Mouse (Mus musculus): ENCODE data around the gene Nfia.

Gene Nfia

DNA sequence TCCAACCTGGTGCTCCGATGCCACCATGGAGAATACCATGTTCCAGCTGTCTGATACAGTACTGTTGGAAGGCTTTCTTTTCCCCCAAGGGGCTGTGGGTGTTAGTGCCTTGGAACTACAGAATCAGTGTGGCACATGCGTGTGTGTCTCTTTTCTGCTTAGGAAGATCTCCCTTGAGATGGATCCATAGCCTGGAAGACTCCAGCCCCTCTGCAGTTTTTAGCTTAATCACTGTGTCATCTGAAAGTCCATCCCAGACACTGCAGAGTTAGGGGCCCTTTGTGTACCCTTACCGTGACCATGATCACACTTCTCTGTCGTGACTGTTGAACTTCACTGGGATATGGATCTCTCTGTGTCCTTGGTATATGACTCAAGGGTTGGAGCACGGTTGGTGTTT lies 142.2 kb downstream of the Nfia start:
- DNase-seq, result no peak

DNA sequence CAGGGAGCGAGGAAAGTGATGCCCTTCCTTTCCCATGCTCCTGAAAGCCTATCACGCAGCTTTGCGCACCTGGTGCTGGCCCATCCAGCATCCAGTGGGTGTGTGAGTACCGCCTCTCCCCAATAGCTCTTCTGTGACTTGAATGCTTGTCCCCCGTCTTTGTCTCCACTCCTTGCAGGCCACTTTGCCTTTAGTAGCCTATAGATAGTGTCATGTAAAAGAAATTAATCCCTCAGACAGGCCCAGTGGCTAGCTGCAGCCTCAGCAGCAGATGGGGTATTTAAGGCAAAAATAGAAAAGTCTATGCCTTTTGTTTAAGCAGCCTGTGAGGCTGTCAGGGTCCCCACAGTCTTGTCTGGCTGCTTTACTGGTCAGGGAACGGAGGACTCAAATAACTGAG lies 145.0 kb downstream of the Nfia start:
- no peak for DNase-seq

DNA sequence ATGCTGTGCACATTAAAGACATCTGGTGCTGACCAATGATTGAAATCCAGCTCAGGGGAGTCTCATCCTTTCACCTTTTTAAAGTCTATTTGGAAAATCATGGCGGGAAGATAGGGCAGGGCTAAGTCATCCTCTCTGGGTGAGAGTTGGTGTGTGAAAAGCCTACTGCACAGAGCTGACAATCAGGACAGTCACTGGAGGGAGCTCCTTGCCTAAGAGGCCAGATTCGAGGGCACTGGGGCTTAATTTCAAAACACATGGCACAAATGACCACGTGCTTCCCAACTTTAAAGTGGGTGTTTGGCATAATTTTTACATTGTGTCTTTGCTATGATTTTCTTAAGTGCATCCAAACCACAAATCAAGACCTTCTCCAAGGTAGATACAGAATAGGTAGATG lies 146.1 kb downstream of the Nfia start:
- no peak for DNase-seq

DNA sequence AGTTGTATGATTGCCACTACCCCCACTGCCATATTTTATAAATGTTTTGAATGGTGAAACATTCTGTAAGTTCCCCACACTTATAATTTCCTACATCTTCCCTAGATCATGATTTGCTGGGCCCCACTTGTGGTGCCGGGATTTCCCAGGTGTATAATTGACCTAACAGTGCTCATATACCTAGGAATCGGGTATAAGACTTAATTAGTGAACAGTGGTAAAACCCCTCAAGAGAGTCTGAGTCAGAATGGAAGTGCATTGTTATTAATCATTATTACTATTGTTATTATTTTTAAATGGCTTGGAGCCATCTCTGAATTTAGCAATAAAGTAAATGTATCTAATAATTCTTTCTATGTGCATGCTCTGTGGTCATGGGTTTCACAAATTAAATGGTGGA lies 147.2 kb downstream of the Nfia start:
- DNase-seq, result no peak

DNA sequence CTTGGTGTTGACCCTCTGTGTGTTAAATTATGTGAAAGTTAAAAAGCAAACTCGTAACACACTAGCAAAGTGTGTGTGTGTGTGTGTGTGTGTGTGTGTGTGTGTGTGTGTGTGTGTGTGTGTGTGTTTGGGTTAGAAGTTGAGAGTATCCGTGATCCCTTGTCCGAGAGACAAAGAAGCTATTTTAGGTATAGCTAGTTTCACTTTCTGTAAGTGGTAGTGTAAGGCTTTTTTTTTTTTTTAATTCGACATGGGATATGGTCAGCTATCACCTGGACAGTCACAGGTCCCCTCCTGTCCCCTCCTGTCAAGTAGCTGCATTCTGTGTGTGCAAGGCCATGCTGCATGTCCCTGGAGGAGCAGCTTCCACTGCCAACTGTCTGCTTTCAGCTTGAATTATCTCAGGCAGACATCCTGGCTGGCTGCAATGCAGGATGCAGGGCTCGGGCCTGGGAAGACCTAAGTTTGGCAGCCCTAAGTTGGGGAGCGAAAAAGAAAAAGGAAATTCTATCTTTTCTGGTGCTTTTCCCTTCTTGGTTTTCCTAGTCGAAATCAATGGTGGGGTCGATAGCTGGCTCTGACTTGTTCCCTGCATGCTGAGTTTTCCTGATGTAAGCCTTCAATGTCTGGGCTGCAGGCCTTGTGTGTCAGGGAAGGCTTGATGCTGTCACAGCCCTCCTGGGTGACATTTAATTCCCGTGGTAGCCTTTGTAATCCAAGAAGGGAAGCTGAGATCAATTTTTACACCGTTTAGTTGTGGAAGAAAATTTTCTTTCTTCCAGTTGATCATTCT lies 147.9 kb downstream of the Nfia start:
- no peak for DNase-seq

DNA sequence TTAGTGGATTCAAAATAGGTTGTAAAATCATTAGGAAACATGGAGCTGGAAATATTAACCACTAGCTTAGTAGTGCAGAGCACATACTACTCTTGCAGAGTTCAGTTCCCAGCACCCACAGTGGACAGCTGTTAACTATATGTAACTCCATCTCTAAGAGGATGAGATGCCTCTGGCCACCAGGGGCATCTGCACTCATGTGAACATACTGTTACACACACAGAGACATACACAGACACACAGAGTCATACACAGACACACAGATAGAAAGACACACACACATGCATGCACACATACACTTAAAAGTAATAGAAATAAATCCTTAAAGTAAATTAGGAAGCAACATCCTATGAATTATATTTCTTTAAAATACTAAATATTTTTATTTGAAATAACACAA lies 149.1 kb downstream of the Nfia start:
- no peak for DNase-seq

DNA sequence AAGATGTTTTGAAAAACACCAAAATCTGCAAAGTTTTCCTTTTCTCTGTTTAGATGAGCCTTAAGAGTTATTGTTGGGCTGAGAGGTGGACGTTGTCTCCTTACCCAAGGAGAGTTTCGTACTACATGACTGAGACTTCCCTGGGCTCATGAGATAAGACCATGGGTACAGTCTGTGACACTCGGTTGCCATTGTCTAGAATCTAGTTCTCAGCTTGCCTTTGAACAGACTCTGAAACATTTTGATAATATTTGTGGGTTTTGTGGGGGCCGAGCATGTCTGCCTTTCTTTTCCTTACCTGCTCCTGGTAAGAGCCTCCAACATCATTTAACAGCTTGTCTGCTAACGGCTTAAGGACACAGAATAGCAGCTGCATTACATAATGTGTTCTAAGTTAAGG lies 150.7 kb downstream of the Nfia start:
- no peak for DNase-seq

DNA sequence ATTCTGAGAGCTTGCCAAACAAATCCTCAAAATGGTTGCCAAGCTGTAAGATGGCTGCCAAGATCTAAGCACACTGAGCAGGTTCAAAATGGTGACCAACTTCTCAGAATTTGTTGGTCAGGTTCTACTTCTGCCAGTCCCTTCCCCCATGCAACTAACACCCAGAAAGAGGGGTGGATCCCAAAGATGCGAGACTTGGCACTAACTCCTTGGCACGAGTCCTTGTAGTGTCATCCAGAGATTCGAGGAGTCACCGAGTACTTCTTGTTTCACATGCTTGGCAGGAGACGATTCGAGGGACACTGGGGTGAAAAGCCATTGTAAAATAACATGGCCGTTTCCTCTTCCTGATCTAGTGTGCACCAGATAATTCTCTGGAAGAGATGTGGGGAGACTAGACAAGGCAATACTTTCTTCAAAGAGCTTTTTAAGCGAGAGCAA lies 151.4 kb downstream of the Nfia start:
- no peak for DNase-seq

DNA sequence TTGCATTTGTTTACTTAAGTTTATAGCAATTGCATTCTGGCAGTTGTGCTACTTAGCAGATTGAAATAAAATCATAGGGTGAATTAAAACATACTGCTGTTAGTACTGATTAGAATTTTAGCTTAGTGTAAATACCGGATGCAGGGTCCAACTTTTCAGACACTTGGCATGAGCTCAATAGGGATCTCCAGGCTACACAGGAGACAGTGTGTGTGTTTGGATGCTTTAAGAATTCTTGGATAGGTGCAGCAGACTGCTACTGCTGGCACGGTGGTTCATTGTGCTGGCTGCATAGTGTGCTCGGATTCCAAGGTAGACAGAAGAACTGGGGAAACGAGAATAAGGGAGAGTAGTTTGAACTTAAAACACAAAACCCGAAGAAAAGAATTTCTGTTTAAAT lies 151.9 kb downstream of the Nfia start:
- no peak for DNase-seq

DNA sequence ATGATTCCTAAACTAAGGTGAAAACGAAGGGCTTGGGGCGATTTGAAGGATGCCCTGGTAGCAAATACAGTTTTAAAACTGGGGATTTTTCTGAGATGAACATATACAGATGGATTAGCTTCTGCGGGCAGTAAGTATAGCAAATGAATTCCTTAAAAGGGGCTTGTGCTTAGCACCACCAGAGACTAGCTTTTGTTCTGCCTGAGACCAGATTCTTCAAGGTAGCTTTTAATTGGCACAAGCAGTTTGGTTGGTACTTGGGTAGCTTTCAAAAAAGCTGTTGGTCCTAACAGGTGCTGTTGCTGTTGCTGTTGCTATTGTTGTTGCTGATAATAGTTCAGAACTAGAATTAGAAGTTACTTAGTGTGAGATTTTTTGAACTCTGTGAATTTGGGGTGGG lies 152.3 kb downstream of the Nfia start:
- DNase-seq, result no peak

DNA sequence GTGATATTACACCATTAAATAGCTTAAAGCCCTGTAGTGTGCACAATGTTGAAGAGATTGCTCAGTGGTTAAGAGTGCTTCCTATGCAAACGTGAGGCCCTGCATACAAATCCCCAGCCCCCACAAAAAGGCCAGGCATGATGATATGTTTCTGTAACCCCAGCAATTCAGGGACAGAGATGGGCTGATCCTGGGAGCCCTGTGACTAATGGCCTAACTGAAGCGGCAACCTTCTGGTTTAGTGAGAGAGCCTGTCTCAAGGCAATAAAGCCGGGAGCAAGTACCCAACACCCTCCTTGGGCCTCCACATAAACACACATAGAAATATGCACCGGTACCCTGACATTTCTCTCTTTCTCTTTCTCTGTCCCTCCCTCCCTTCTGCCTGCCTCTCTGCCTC lies 153.1 kb downstream of the Nfia start:
- no peak for DNase-seq

DNA sequence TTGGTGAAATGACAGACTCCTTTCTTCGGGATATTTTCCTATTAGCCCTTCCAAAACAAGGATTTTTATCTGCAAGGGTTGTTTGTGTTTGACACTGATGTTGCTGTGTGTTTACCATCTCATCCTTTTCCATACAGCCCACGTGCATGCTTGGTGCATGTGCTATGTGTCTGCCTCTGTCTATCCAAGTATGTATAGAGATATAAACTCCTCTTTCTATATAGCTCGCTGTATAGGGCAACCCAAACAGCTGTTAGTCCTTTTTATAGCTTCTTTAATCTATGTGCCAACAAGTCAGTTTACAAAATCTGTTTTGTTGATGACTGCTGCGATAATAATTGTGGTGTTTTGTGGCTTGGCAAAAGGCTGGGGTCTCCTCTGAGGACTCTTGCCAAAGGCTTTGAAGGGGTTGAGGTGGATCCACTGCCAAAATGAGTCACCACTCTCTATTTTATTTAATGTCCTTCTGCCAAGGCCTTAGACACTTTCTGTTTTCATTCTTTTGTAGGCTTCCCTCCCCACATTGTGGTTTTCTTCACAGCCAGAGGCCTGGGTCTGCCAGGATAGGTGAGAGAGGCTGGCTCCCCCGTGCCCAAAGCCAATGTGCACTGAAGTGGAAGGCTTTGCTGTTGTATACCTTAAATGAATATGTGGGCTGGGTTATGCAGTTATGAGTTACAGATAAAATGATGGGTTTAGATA lies 154.2 kb downstream of the Nfia start:
- DNase-seq, result no peak

DNA sequence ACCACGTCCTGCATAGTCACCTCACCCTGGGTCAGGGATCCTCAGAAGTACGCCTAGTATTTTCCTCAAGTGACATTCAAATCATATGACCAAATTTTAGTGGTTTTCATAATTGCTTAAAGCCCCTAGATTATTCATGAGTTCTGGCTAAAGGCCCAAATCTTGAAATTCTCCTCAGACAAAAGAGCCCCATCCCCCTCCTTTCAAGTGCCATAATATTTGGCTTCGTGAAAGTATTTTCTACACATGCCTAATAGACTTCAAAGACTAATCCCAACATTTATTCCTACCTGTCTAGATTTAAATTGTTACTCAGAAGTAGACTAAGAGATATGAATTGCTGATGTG lies 154.7 kb downstream of the Nfia start:
- no peak for DNase-seq

DNA sequence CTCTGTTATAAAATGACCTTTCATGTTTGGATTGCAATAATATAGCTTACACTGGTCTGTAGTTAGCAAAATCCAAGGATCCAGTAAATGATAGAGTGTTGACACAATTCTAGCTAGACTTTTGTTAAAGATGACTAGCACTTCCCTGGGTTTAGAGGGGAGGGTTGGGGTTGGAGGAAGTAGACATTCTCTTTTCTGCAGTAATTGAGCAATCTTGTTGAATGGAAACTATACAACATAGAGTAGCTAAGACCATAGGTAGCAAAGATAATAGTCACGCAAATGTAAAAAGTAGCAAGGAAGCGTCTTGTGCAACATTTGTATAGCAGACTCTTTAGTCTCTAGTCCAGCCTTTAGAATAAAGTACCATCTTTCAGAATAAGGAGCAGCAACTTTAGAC lies 163.8 kb downstream of the Nfia start:
- DNase-seq, result no peak

DNA sequence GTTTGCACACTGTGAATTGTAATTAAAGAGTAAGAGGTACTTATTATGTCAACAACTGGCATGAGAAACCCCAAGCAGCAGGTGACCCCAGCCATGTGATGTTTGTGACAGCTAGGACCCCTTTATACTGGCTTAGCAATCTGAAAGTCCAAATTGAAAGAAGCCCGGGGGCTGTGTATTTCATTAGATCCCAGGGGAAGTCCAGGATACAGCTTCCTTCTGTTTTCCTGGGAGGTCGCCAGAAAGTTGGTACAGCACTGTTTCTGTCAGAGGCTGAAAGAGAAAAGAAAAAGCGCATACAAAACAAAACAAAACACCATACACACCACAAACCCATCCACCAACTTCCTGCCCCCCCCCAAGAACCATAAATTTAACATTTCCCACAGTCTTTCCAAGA lies 164.4 kb downstream of the Nfia start:
- no peak for DNase-seq

DNA sequence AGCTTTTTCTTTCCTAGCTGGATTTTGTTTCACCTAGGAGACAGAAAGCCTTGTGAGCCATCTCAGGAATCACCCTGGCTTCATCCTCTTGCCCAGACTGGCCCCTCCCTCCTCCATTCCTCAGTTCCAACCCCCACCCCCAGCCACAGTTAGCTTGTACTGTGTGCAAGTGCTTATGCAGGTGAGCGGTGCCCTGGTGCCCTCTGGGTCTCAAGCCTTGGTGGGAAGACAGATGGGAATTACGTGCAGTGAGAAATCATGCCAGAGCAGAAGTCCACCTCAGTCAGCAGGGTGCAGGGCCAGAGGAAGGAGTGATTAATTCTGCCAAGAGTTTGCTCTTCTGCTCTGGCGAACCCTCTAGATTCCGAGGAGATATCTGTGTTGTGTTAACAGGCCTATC lies 167.0 kb downstream of the Nfia start:
- no peak for DNase-seq

DNA sequence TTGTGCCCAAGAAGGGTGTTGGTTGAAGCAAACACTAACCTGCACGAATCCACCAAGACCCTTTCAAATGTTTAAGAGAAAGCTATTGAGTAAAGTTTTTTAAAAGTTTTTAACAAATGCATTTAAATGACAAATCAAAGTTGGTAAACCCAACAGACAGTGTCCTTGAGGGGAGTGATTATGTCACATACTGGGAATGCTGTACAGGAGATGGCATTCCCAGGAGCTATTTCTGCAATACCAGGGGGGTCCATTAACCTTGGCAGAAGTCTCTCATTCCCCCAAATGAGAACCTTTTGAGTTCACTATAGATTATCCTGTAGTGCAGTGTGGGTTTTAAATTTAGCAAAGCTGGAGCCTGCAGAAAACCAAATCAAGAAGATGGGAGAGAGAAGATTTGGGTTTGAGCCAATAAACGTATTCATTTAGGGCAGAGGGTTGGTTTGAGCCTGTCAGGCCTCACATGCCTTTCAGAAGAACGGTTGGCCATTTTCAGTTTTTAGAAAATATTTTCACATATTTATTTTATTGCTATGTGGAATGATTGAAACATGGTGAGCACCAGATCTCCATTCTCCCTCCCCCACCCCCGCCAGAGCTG lies 167.5 kb downstream of the Nfia start:
- no peak for DNase-seq

DNA sequence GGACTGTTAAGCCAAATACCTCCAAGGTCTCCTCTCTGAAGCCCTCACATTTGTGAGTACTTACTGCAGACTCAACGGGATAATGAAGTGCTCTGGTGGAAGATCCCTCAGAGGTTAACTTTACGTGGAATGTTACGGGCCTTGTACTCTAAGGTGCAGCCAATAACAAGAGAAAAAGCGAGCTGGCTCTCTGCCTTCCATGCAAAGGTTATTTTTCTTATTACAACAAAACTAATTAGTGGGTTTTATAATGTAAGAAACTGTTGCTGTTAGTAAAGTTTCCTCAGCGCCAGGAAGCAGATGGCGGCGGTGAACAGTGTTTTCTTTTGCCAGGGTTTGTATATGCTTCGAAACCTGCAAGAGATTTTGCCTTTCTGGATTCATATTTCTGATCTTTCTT lies 169.1 kb downstream of the Nfia start:
- DNase-seq, result no peak

DNA sequence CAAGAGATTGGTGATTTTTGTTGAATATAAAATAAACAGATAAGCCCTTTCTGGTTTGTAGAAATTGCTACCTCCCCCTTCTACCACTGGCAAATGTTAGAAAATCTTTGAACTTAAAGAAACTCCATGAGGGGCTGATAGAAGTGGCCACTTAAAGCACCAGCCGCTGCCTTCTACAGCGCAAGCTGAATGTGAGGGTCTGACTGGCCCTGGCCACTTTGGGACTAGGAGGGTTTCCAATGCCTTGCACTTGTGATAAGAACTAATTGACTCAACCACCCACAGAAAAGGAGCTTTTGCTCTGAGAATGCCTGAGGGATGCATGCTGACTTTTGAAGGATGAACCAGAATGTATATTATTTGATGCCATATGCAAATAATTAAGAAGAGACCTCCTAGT lies 171.8 kb downstream of the Nfia start:
- DNase-seq, result no peak

DNA sequence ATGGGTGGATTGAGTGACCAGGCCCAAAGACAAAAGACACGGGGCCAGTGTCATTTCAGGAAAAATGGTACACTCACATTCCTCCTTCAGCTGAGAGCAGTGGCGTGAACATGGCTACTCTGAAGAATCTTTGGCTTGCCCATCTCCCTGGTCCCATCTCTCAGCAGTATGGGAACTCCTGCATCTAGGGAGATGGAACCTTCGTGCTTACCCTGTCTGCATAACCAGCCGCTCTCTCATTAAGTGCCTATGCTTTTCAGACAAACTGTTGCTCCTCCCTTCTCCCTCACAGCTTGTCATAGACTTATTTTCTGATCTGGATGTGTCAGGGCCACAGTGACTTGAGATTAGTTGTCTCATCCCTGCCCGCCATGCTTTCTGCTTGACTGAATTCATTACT lies 174.9 kb downstream of the Nfia start:
- DNase-seq, result no peak

DNA sequence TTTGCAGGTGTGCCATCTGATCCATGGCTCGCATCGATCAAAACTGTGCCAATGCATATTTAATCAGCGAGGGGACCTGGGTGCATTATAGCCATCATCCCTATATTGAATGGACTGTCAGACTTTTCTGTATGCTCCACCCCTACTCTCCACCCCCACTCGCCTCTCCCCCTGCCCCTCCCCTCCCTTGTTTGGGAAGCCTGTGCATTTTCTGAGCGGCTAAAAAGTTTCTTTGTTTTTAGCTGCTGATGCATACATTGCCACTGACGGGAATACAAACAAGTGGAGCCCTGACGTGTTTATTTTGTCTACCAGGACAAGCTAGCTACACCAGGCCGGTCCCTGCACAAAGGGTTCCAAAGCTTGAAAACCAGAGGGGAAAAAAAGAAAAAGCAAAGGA lies 175.7 kb downstream of the Nfia start:
- no peak for DNase-seq

DNA sequence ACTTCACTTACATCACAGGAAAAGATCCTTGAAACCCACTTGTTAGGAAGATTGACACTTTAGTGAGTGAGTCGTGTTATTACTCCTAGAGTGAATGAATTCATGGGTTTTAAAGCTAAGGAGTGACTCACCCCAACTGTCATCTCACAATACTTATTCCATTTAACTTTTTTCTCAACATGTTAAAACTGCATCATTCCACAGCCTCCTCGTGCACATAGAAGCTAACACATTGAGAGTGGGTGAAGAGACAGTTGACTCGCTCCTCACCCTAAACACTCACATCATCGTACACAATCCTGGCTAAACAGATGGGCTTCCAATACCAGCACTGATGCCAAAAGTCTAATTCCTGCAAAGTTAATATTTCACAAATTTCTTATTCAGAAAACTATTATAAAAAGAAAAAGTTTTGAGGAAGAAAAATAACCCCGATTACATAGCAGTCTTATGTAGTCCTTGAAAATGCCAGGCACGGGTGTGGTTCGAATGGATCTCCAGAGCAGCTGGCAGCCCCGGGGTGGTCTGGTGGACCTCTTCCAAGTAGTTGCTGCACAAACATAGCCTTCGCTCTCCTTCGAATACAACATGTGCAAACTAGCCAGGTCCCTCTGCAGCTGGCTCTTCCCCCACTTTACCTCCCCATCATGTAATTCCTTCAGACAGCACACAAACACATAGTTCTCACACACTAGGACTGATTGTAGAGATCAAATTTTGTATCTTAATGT lies 178.0 kb downstream of the Nfia start:
- DNase-seq, result no peak

DNA sequence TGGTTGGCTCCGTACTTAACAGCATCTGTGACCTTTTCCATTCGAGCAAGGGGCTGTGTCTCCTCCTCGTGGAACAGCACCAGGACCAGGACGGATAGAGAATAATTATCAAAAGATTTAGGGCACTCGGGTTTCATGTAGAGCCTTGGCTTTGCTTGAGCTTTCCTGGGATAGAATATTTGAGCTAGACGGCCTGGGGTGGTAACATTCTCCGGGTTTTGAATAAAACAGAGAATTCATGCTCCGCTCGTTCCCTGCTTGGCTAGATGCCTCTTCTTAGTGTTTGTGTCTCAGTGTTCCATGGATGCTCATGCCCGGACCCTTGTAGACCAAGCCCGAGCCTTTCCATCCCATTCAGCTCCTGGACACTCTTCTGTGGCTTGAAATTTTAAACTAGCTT lies 181.4 kb downstream of the Nfia start:
- DNase-seq, result no peak

DNA sequence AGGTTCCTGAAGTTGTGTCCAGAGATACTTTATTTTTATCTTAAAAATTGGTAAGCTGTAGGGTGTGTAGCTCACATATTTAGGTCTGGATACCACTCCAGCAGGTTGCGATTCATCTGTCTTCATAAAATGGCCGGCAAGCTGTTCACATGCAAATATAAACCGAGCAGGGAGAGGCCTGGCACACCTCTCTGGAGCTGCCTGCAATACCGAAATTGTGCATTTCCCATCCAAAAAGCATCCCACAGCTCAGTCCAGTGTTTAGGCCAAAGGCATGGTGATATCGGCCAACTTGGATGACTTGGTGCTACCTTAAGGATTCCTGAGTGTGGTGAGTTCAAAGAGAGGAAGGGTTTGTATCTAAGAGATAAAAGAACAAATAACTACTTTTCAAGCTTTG lies 185.6 kb downstream of the Nfia start:
- DNase-seq, result no peak
